Mouse (Mus musculus): ENCODE data around the gene Syne3. TPM values are rescaled to one million over a fixed set of nuclear protein-coding genes. Genes with fewer than 3 reads are reported as not detected.
A peak's percentile ranks its signal among the peaks of the same experiment; 100 is the strongest.

Gene Syne3
- 1 to 10 TPM; 5.7 TPM for total RNA-seq (2021)
- long read RNA-seq, experiment 1: 0 reads
- long read RNA-seq, experiment 2: 0 reads

DNA sequence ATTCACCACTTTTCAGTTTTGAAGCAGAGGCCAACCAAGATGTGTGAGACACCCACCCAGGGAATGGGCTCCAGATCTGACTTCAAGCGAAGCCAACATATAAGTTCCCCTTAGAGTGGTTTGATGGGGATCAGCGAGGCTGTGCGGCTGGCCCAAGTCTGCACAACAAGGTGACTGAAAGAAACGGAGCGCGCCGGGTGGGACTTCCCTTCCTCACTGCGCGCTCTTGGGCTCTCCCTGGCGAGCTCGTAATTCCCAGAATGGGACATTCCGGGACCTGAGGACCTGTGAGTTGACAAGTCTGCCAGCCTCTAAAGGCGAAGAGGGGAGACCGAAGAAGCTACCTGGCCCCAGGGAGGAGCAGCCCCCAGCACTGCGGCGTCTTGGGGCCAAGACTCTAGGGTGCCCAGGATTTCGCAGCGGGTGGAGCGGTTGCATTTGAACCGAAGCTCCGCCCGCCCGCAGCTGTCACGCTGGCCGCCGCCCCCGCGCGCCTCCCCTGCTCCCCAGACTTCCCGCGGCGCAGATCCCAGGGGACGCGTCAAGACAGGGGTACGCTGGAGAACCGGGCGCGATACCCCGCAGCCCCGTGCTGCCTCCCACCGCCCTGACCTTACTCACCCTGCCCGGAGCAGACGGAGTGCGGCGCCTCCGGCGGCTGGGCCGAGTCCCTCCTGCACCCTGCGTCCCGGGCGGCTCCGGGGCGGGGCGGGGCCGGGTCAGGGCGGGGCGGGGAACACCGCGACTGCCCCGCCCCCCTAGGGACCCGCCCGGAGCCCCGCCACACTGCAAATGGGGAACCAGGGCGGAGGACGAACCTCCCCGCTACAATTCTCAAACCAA is at the start of gene Syne3:
Gene Syne3 (minus strand): TSS at position 440 of the 843 bp plus-strand sequence.
- peak; percentile 78 for DNase-seq
- intact Hi-C loops (cut with DNase I; ENCODE audit: low total_unique reads): no loop called here

DNA sequence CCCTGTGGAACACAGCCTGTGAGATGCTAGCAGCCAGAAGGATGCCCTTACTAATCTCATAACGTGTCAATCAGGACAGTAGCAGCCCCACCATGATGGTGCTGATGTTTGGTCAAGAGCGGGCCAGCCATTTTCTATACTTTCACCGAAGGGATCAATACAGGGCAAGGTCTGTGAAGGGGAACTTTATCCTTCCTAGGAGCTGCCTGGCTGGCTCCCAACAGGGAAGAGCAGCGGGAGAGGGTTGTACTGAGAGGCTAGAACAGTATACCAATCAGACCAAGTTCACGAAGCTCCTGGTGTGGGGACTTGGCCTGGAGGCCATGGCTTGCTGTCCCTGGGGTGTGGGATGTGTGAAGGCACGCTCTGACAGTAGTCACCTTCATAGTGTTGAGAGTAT is 45.7 kb upstream of the Syne3 start:
- intact Hi-C loops (cut with DNase I; ENCODE audit: low total_unique reads): loop anchor here (10.0 kb wide), 1 partner anchor 119 kb away; the partner anchor contains the start of gene Tcl1b5
- DNase-seq: no peak

DNA sequence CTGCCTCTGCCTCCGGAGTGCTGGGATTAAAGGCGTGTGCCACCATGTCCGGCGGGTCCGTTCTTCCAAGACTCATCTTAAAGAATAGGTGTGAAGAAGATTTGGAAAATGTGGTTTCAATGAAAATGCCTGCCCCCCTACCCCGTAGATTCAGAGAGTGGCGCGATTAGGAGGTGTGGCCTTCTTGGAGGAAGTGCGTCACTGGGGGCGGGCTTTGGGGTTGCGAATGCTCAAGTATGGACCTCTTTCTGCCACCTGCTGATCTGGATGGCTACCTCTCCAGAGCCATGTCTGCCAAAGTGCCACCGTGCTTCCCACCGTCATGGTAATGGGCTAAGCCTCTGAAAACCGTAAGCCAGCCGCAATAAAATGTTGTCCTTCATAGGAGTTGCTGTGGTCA is 44.4 kb upstream of the Syne3 start:
- intact Hi-C loops (cut with DNase I; ENCODE audit: low total_unique reads): loop anchor here (10.0 kb wide), 1 partner anchor 121 kb away; the partner anchor contains the start of gene Tcl1b5

DNA sequence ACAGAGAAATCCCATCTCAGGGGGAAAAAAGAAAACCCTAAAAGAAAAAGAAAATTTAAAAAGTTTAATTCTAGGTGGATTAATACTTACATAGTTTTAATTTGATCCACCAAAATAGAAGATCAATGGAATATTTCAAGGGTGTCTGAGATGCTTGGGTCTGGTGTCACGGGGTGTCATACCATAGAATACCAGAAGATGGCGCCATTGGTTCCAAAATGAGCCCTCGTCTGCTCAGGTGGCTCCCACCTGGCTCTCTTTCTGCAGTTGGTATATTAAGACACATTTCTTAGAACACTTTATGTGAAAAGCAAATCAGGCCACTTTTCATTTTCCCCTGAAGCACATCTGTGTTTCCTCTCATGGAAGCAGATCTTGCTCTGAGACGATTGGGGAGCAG is 41.3 kb upstream of the Syne3 start:
- intact Hi-C loops (cut with DNase I; ENCODE audit: low total_unique reads): loop anchor here (2.0 to 10.0 kb wide), 2 partner anchors 52 to 124 kb away; partner anchors contain the start of gene Tcl1b5
- no peak for DNase-seq

More for the DNA sequence above, 44.4 kb upstream of the Syne3 start:
- no peak for DNase-seq

DNA sequence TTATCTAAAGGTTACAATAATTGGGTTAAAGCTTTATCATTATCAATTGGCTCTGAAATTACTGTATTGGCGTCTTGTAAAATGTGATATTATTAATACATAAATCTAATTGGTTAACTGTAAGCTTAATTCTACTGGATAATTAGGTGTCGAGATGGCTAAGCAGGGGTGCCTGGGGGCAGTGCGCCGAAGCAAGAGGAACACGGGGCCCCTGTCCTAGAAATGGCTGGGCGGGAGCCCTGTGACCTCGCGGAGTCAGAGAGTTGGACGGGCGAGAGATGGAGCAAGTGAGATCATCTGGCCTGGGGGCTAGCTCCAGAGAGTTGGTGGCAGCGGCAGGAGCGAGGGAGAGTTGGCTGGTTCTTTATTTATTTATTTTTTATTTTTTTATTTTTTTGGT is 40.2 kb upstream of the Syne3 start:
- DNase-seq: no peak
- intact Hi-C loops (cut with DNase I; ENCODE audit: low total_unique reads): loop anchor here (2.0 to 10.0 kb wide), 2 partner anchors 53 to 125 kb away; partner anchors contain the start of gene Tcl1b5

DNA sequence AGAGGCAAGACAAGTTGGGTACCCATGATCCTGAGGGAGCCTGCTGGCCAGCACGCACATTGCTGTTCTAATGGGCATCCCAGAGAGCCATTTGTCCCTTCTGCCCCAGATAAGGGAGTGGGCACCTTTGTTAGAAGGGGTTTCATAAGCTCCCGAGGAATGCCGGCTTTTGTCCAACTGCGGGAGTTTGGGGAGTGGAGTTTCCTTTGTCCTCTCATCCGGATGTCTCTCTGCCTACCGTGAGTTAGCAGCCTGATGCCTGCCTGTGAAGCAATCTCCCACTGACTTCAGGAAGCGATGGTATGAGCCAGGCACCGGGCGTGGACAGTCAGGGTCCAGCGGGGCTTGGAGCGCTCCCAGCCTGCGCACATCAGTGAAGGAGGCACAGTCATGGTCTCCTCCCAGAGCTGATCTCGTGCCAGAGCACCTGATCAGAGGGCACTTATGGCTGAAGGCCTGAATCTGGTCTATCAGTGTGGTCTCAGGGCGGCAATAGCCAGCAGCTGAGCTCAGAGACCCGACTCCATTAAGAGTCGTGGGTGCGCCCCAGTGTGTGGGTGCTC is 38.8 kb upstream of the Syne3 start:
- intact Hi-C loops (cut with DNase I; ENCODE audit: low total_unique reads): no loop called here
- no peak for DNase-seq

DNA sequence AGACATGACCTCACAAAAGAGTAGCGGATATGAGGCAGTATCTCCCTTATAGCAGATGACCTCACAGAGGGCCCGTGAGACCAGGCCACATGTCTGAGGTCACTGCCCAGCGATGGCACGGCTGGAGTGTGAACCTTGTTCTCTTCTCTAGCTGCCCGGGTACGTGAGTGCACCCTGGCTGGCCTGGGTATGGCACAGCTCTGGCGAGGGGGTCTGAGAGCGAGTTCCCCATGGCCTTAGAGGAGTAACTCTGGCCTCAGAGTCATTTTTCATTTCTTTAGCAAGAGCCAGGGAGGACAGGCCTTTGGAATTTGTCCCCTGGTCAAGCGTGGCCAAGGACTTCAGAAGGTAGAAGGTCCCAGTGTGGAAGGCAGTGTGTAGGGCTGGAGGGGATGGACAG is 35.2 kb upstream of the Syne3 start:
- intact Hi-C loops (cut with DNase I; ENCODE audit: low total_unique reads): no loop called here
- DNase-seq: no peak

DNA sequence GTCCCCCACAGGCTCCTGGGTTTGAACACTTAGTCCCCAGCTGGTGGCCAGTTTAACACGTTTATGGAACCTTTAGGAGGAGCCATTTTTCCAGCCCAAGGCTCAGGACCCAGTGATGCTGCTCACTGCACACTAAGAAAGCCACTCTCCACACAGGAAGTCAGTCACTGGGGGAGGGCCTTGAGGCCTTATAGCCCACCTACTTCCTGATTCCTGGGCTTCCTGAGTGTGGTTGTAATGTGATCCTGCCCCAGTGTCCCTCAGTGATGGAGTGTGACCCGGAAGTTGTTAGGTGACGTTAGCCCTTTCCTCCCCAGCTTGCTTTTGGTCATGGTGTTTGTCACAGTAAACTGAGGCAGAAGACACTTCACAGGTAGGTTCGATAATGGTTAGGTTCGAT is 33.5 kb upstream of the Syne3 start:
- intact Hi-C loops (cut with DNase I; ENCODE audit: low total_unique reads): no loop called here
- no peak for DNase-seq

DNA sequence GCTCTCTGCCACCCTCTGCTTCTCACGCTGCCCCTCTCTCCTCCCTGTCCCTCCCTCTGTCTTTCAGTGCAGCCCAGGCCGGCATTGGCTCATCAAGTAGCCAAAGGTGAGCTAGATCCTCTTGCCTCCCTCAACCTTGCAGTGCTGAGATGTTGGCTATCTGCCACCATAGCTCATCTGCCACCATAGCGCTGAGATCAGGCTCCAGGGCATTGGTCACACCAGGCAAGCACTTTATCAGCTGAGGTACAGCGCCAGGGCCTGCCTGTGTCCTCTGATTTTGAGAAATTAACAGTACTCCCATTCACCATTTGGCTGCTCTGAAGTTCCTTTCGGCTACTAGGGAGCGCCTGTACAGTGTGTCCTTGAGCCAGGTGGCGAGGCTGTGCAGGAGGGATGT is 31.3 kb upstream of the Syne3 start:
- intact Hi-C loops (cut with DNase I; ENCODE audit: low total_unique reads): no loop called here
- DNase-seq: no peak

DNA sequence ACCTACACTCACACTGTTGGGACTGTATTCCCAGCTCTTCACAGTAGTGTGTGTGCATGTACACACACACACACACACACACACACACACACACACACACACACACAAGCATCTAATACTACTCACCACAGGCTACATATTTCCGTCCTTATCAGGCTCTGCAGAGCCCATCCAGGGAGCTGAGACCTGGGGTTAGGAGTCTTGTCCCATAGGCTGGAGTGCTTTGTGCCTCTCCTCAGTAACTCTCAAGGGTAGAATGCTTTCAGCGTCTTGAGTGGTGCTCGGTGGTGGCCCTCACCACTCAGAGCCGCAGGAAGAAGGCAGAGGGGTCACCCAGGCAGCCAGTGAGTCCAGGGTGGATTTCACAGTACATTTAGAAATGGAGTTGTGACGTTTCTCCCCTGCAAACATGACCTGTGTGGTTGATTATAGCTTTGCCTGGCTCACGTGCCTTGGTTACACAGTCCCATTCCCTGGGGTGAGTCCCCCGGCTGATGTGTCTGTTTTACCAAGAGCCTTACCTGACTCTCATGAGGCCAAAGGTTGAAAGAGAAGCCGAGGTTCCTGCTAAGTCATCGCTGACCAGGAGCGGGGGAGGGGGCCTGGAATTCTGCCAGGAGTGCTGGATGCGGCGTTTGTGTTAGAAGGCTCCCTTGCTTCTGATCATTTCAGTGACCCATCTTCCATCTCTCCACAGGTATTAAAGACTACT is 30.1 kb upstream of the Syne3 start:
- DNase-seq: no peak
- intact Hi-C loops (cut with DNase I; ENCODE audit: low total_unique reads): no loop called here

DNA sequence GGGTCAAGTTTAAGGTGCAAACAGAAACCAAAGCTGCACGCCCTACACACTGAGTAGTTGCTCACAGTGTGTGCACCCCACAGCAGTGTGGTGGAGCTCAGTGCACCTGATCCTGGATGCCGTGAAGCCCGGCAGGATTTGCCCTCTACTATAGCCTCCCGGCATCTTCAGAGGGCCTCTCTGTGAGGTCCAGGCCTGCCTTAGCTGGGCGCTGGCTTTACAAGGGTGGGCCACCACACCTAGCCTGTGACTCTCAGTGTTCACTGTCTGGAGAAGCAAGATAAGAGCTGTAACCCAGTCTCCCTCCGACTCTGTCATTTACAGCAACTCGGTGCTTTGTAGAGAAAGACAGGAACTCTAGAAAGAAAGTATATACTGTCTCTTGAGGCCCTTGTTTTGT is 29.3 kb upstream of the Syne3 start:
- no peak for DNase-seq
- intact Hi-C loops (cut with DNase I; ENCODE audit: low total_unique reads): no loop called here

DNA sequence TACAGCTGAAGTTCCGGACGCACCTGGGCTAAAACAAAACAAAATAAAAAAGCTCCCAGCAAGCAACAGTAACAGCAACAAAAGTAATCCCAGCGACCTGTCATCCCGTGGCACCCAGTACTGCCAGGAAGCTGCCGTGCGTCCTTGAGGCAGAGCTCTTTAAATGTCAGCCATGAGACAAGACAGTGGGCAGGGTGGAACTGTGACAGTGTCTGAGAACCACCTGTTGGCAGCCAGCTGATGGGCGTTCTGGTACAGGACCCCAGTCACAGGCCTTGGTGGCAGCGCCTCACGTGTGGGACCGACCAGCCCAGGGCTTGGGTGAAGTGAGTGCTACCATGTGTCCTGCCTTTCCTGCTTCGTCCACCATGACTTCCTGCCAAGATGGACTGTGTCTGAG is 28.6 kb upstream of the Syne3 start:
- intact Hi-C loops (cut with DNase I; ENCODE audit: low total_unique reads): no loop called here

DNA sequence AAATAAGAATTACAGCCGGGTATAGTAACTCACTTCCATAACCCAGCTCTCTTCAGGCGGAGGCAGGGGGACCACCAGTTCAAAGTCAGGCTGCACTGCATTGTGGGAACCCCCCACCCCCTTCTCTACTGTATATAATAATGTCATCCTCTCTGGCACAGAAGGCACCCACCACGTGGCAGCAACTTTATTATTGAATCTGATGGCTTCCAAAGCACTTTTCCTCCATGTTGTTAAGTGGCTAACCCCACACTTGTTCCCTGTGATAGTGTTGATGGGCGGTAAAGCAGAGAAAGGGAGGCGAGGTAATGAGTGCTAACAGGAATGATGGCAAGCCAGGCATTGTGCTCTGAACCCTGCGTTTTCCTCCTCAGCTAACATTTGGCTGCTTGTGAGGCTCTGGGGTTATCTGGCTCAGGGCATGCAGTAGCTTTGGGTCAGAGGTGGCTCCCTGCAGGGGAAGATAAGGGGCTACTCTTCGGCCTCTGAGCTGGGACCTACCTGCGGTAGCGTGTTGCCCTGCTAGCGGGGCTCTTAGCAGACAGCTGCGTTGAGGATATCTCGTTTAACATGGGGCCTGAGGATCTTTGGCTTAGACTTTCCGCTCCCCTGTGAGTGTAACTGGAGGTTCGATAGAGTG is 24.6 kb upstream of the Syne3 start:
- DNase-seq: no peak
- intact Hi-C loops (cut with DNase I; ENCODE audit: low total_unique reads): no loop called here

More for the DNA sequence above, 28.6 kb upstream of the Syne3 start:
- DNase-seq: no peak

DNA sequence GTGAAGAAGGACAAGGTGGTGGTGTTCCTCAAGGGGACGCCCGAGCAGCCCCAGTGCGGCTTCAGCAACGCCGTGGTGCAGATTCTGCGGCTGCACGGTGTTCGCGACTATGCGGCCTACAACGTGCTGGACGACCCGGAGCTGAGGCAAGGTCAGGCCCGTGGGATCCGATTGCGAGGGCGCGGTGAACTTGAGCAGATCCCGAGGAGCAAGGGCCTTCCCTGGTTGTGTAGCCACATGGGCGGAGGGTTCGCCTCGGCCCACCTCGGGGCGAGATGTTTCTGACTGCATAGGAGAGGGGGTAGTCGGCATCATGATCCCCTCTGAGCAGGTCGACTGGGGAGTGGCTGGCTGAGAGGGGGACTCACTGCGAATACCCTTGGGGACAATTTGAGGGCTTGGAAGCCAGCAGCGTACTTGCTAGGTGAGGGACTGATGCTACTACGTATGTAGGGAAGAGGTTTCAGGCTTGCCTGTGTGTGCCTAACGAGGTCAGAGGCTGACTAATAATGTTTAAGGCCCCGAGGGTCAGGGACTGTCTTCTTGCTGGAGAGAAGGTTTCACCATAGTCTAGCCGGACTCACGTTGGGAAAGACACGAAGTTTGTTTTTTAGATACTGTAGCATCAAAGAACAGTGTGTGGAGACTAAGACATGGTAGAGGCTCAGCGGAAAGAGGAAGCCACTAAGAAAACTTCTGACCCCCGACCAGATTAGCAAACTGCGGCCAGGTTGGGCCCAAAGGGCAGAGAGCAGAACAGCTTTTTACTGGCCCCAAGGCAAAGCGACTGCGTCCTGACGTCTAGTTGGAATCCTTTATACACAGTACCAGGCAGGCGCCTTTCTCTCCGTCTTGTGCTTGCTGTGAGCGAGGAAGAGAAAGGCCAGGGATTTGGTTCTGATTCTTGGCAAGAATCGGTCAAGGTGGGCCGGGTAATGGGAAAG is 23.5 kb upstream of the Syne3 start:
- intact Hi-C loops (cut with DNase I; ENCODE audit: low total_unique reads): no loop called here
- DNase-seq: no peak

DNA sequence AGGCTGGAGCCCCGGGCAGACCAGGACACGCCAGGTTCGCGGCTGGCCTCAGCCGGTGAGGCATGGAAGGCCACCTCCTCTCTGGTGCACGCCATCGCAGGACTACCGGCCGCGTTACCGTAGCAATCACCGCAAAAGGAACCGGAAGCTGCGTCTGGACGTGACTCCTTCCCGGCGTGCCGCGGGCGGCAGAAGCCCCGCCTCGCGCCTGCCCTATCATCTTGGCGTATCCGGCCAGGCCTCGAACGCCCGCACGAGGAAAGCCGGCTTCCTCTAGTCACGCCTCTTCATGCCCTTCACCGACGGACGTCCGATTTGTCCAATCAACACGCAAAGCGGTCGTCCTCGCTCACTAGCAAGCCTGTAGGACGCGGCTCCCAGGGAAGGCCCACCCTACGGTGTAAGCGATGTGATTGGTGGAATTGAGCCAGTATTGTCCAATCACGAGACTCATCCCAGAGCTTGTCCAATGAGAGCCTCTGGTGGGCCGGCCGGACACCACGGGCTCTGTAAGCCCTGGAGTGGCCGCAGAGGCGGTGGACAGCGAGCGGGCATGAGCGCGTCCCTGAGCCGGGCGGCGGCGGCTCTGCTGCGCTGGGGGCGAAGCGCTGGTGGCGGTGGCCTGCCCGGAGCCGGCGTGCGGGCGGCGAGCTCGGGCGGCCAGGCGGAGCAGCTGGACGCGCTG is 22.7 kb upstream of the Syne3 start, which contains the start of gene Glrx5:
Gene Glrx5 (plus strand): TSS at position 542 of the 685 bp plus-strand sequence.
- peak; percentile 99 for DNase-seq
- intact Hi-C loops (cut with DNase I; ENCODE audit: low total_unique reads): no loop called here

DNA sequence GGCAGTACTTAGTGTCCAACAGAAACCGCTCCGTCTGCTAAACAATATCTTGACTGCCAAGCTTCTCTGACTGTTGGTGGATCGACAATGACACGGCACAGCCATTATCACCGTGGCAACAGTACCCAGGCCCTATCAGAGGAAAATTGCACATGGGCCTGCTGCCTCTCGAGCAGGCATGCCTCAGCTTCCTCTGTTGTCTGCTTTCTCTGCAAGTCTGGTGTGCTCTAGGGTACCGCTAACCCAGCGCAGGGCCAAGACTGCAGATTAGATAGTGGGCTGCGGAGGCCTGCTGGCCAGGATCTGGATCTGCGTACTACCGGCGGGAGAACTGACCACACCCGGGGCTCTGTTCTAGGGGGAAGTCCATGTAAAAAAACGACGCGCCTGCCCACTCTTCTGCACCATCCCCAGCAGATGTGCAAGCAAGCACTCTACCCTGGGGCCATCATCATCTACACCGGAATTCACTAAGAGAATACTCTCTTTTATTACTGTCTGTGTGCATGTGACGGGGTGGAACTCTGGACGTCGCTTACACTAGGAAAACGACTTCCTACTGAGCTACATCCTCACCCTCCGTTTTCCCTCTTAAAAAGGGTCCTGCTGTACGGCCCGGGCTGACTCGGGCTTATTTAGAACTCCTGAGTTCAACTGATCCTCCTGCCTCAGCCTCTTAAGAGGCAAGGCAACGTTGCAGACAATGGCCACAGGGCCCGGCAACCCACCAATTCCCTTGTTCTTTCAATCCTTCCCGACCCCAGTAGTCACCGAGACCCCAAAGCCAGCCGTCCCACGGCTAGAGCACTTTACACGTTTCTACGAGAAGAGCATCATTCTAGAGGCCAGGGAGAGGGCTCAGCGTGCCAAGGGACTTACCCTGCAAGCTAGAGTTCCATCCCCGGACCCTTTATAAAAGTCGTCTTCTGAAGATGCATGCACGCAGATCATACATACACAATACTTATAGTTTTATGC is 21.8 kb upstream of the Syne3 start:
- DNase-seq: no peak
- intact Hi-C loops (cut with DNase I; ENCODE audit: low total_unique reads): no loop called here

DNA sequence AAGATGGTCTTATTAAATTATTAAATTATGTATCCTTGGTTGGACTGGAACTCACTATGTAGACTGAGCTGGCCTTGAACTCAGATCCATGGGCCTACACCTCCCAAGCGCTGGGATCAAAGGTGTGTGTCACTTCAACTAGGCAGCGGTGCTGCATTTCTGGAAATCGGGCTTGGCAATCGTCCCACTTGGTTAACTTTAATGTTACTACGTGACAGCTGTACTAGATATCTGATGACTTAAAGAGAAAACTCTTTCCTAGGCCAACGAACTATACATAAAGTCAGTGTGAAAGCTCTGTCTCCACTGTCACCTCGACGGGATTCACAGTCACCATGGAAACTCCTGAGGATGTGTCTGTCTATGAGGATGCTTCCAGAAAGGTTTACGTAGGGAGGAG is 20.3 kb upstream of the Syne3 start:
- intact Hi-C loops (cut with DNase I; ENCODE audit: low total_unique reads): no loop called here
- no peak for DNase-seq
